Mouse (Mus musculus): ENCODE measurements around the gene Map3k5. TPM values are rescaled to one million over a fixed set of nuclear protein-coding genes. Genes with fewer than 3 reads are reported as not detected.

Gene Map3k5
- polyA plus RNA-seq, 1 experiment from 2014 or later: 1.4 TPM

DNA sequence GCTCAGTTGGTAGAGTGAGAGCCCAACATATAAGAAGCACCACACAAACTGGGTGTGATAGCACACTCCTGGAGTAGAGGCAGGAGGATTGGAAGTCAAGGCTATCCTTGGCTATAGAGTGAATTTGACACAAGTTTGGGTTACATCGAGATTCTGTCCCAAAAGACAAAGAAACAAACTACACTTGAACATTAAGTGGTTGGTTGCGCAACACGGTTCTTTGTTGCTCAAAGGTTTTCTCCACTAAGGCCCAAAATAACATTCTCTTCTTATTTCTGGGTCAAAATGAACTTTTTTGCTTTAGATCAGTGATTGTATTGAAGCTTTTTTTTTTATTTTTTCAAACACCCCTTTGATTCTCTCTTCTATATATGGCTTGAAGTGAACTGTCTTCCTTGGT, 75.7 kb downstream of the Map3k5 start:
- Histone ChIP-seq H3K4me1 (ENCODE audit: insufficient read depth) (no peaks in the 10 kb centered on the region), H3K4me3 (ENCODE audit: low read depth, low read length) (no peak overlapping the region), H3K27me3 (ENCODE audit: insufficient read depth, low read length) (no peaks in the 10 kb centered on the region), H3K4me2 (ENCODE audit: low read depth, low read length) (no peak overlapping the region), H3K36me3 (replicated peaks; ENCODE audit: insufficient read depth, low read length) (no peaks in the 10 kb centered on the region), H3K9me3 (ENCODE audit: low read length) (no peaks in the 10 kb centered on the region), H3K27ac (ENCODE audit: low read depth) (no peak overlapping the region), H3K9ac (replicated peaks) (no peak overlapping the region)
- no peak for DNase-seq
- TF ChIP-seq CTCF (IDR thresholded peaks at IDR 0.05; ENCODE audit: low read depth) (no peak), EP300 (IDR thresholded peaks at IDR 0.05; ENCODE audit: low read depth) (no peak)
- 83% methylated on average over 3 of the region's 3 CpGs for WGBS (ENCODE audit: insufficient replicate concordance)
- no peak for ATAC-seq

DNA sequence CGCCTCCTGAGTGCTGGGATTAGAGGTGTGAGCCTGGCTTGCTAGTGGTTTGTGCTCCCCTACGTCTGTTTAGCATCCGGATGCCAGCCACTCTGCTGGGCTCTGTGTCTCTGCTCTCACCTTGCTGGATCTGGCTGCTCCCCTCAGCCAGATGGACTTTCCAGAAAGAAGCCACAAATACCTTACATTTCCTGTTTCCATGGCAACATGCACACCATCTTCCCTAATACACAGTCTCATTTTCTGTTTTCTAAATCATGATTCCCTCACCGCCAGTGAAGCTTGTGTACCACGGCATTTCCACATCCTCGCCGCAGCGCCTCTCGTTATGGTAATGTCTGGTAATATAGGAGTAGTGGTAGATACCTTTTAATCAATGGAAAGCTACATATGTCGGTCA, 84.1 kb downstream of the Map3k5 start:
- no peaks in the 10 kb centered on the region for H3K4me1 ChIP-seq (ENCODE audit: insufficient read depth)
- TF ChIP-seq CTCF (IDR thresholded peaks at IDR 0.05; ENCODE audit: low read depth) (no peak), EP300 (IDR thresholded peaks at IDR 0.05; ENCODE audit: low read depth) (no peak)
- DNase-seq (no peak), ATAC-seq (no peak)
- H3K27me3 ChIP-seq (ENCODE audit: insufficient read depth, low read length): no peaks in the 10 kb centered on the region
- H3K4me3 ChIP-seq (ENCODE audit: low read depth, low read length): no peak overlapping the region
- H3K9me3 ChIP-seq (ENCODE audit: low read length): no peaks in the 10 kb centered on the region
- no peak overlapping the region for H3K27ac ChIP-seq (ENCODE audit: low read depth)
- no peak overlapping the region for H3K4me2 ChIP-seq (ENCODE audit: low read depth, low read length)
- peaks cover 5% of the 10 kb centered on the region; the same call in 1 of the 2 replicates for H3K36me3 ChIP-seq (replicated peaks; ENCODE audit: insufficient read depth, low read length)
- 89% methylated on average over 10 of the region's 10 CpGs for WGBS (ENCODE audit: insufficient replicate concordance)
- no peak overlapping the region for H3K9ac ChIP-seq (replicated peaks)

DNA sequence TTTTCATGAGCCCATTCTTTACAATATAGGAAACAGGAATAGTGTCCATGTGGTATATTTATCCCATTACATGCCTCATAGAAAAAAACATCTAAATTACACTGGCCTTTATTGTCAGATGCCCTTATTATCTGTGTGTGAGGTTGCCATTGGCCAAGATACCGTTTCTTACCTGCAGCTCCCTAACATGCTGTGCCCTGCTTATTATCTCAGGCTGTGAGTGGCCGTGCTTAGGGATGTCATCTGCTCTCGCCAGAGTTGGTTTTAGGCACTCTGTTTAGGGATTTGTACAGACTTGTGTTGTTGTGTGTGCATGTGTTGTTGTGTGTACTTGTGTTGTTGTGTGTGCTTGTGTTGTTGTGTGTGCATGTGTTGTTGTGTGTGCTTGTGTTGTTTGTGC, 84.5 kb downstream of the Map3k5 start:
- H3K4me3 ChIP-seq (ENCODE audit: low read depth, low read length): no peak overlapping the region
- DNase-seq (no peak), ATAC-seq (no peak)
- H3K36me3 ChIP-seq (replicated peaks; ENCODE audit: insufficient read depth, low read length): peaks cover 5% of the 10 kb centered on the region; the same call in 1 of the 2 replicates
- H3K9ac ChIP-seq (replicated peaks): no peak overlapping the region
- WGBS (ENCODE audit: insufficient replicate concordance): 87% methylated on average over 3 of the region's 3 CpGs
- H3K9me3 ChIP-seq (ENCODE audit: low read length): no peaks in the 10 kb centered on the region
- no peak for TF ChIP-seq CTCF (IDR thresholded peaks at IDR 0.05; ENCODE audit: low read depth)
- no peak for TF ChIP-seq EP300 (IDR thresholded peaks at IDR 0.05; ENCODE audit: low read depth)
- H3K4me1 ChIP-seq (ENCODE audit: insufficient read depth): no peaks in the 10 kb centered on the region
- H3K27me3 ChIP-seq (ENCODE audit: insufficient read depth, low read length): no peaks in the 10 kb centered on the region
- no peak overlapping the region for H3K4me2 ChIP-seq (ENCODE audit: low read depth, low read length)
- no peak overlapping the region for H3K27ac ChIP-seq (ENCODE audit: low read depth)

GRCm38 (mm10) chr10:20021256-20021655, 87.0 kb downstream of the Map3k5 start:
- H3K27me3 ChIP-seq (ENCODE audit: insufficient read depth, low read length): no peaks in the 10 kb centered on the region
- H3K4me3 ChIP-seq (ENCODE audit: low read depth, low read length): no peak overlapping the region
- H3K4me1 ChIP-seq (ENCODE audit: insufficient read depth): no peaks in the 10 kb centered on the region
- DNase-seq (no peak), ATAC-seq (no peak)
- no peak overlapping the region for H3K9ac ChIP-seq (replicated peaks)
- no peaks in the 10 kb centered on the region for H3K9me3 ChIP-seq (ENCODE audit: low read length)
- H3K4me2 ChIP-seq (ENCODE audit: low read depth, low read length): no peak overlapping the region
- H3K36me3 ChIP-seq (replicated peaks; ENCODE audit: insufficient read depth, low read length): peaks cover 7% of the 10 kb centered on the region
- H3K27ac ChIP-seq (ENCODE audit: low read depth): no peak overlapping the region
- TF ChIP-seq EP300 (IDR thresholded peaks at IDR 0.05; ENCODE audit: low read depth) (no peak), CTCF (IDR thresholded peaks at IDR 0.05; ENCODE audit: low read depth) (no peak)
- WGBS (ENCODE audit: insufficient replicate concordance): 84% methylated on average over 6 of the region's 6 CpGs

- no peak overlapping the region for H3K4me3 ChIP-seq (ENCODE audit: low read depth, low read length)
- H3K36me3 ChIP-seq (replicated peaks; ENCODE audit: insufficient read depth, low read length): peaks cover 7% of the 10 kb centered on the region
- ATAC-seq (no peak), DNase-seq (no peak)
- H3K9ac ChIP-seq (replicated peaks): no peak overlapping the region
- no peaks in the 10 kb centered on the region for H3K9me3 ChIP-seq (ENCODE audit: low read length)
- TF ChIP-seq CTCF (IDR thresholded peaks at IDR 0.05; ENCODE audit: low read depth) (no peak), EP300 (IDR thresholded peaks at IDR 0.05; ENCODE audit: low read depth) (no peak)
- no peak overlapping the region for H3K4me2 ChIP-seq (ENCODE audit: low read depth, low read length)
- WGBS (ENCODE audit: insufficient replicate concordance): 79% methylated on average over 15 of the region's 15 CpGs
- no peak overlapping the region for H3K27ac ChIP-seq (ENCODE audit: low read depth)
- no peaks in the 10 kb centered on the region for H3K4me1 ChIP-seq (ENCODE audit: insufficient read depth)
- H3K27me3 ChIP-seq (ENCODE audit: insufficient read depth, low read length): no peaks in the 10 kb centered on the region
Observed at GRCm38 (mm10) chr10:20021670-20022468, 87.6 kb downstream of the Map3k5 start.

- Histone ChIP-seq H3K4me3 (ENCODE audit: low read depth, low read length) (no peak overlapping the region), H3K9me3 (ENCODE audit: low read length) (no peaks in the 10 kb centered on the region), H3K27me3 (ENCODE audit: insufficient read depth, low read length) (no peaks in the 10 kb centered on the region), H3K4me2 (ENCODE audit: low read depth, low read length) (no peak overlapping the region), H3K36me3 (replicated peaks; ENCODE audit: insufficient read depth, low read length) (peaks cover 7% of the 10 kb centered on the region), H3K4me1 (ENCODE audit: insufficient read depth) (no peaks in the 10 kb centered on the region), H3K9ac (replicated peaks) (no peak overlapping the region), H3K27ac (ENCODE audit: low read depth) (no peak overlapping the region)
- ATAC-seq (no peak), DNase-seq (no peak)
- 69% methylated on average over 10 of the region's 10 CpGs for WGBS (ENCODE audit: insufficient replicate concordance)
- no peak for TF ChIP-seq EP300 (IDR thresholded peaks at IDR 0.05; ENCODE audit: low read depth)
- TF ChIP-seq CTCF (IDR thresholded peaks at IDR 0.05; ENCODE audit: low read depth): no peak
Observed at GRCm38 (mm10) chr10:20022608-20023340, 88.5 kb downstream of the Map3k5 start.
